Mouse (Mus musculus) central nervous system, embryonic 14 days (tissue): ENCODE data around the gene Map6. TPM values are rescaled to one million over a fixed set of nuclear protein-coding genes. Genes with fewer than 3 reads are reported as not detected.

Experiments
- polyA plus RNA-seq: library from polyadenylated mRNA; depleted of rRNA; stranded (reverse); fragments of >200 nt; gene quantifications from 2 replicates; pipeline ENCODE4 v1.2.3, GENCODE M21; 2012; rRNA removed

The Map6 gene
- polyA plus RNA-seq, result 104 and 112 TPM in 2 replicates

DNA sequence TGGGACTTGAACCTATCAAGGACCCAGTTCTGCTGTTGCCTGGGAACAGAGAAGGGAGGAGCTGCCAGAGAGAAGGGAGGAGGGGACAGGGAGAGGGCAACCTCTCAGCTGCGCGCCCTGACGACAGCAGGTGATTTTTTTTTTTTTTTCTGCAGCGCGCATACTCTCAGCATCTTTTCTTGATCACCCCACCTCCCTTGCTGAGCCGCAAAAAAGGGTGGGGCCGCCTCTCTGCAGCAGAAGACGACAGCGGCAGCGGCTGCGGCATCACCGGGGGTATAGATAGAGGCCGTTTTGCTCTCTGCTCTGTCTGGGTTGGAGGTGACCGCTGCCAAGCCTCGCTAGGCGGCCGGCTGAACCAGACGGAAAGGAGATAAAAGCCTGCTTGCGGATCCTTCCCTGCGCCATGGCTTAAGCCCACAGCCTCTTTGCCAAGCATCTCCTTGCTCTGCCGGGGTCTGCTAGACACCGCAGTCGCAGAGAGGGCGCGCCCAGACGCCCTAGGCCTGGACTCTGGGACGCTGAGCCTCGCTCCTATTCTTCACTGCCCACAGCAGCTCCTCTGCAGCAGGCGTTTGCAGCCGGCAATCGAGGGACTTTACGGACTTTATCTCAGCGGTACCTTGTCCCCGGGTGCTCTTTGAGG lies at the start of gene Map6:
Map6 (plus strand) TSS at position 197 of the 646 bp plus-strand sequence.

DNA sequence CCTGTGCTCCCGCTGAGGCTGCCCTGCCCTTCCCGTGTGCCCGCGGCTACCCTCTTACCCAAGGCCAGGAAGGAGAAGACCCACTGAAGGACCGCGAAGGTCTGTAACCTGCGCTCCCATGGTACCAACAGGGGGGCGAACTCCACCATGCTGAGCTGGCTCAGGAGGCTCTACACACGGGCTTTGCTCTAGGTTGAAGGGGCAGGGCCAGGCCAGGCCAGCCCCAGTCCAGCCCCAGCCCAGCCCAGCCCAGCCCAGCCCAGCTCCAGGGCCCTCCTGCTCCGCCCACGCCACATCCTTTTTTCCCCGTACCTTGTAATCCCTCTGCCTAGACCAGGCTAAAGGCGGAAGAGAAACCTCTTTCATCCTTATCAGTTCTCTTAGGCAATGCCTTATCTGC lies 28.8 kb upstream of the Map6 start, which contains the start of gene Mogat2:
Mogat2 (minus strand) TSS at position 203 of the 400 bp plus-strand sequence.

DNA sequence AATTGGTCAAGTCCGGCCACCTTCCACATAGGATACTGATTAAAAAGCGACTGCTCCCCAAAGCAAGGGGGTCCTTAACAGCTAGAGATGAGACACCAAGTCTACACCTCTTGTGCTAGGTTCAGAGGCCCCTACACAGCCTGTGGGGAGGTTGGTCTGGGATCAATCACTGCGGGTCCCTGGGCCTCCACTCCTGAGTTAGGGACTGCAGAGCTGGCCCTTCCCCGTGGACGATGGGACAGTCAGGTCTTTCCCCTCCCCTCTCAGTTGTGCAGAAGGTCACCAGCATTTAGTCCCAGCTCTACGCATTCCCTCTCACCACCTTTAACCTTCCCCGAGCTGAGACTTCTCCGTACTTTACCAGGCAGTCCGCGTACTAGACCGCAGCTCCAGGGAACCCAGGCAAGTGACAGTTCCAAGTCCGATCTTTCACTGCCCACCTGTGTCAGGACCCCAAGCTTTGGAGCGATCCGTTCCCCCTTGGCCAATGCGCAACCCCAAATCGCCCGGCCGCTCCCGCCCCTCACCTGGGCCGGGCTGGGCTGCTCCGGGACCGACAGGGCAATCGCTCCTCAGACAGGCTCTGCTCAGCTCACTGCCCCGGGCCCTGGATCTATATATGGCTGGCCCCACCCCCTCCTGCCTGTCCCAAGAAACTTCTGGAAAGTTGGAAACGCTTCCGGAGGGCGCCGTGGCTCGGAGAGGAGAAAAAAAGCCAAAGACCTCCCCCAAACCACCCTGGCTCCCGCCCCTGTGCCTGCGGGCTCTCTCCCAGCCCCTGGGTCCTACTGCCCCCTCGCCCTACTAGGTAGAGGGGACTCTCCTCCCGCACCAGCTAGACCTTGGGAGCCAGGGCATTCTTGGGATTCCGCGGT lies 85.5 kb downstream of the Map6 start, which contains the start of gene Serpinh1:
Serpinh1 (minus strand) TSS at position 714 of the 875 bp plus-strand sequence.

DNA sequence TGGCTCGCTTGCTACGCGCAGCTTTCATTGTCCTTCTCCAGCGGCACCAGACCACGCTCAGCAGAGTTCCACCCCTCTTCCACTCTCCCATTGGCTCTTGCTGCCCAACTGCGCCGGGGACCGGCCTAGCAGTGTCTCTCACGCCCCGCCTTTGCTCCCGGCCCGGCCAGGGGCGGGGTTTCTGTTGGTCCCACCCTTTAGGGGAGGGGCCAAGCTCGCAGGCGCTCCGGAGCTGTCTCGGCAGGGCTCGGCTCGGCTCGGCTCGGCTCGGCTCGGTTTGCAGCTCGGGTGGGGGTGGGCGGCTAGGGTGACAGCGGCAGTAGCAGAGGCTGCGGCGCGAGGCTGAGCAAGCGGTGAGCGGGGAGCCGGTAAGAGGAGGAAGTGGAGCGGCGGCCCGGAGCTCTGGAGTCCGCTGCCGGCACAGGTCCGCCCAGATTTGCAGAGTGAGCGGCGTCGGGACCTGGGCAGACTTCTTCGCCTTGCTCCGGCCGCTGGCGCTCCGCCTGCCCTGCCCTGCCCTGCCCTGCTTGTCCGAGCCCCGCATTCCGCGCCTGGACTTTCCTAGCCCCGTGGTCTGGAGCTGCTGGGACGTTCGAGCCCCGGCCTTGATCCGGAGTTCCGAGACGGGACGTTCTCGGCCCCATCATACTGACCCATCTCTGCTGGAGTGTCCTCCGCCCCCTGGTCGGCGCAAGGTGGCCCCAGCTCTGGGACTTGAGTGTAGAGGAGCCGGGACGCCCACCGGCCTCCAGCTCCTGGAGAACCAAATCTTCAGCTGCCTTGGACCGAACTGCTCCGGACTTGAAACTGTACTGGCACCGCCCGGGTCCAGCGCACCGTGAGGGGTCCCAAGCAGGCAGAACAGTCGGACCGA lies 114.2 kb downstream of the Map6 start, which contains the start of gene Gdpd5:
Gdpd5 (plus strand) TSS at position 201 of the 874 bp plus-strand sequence.

Other genes with a start within 250 kb of the Map6 start
- gene Uvrag, start 126.3 kb upstream of the Map6 start, polyA plus RNA-seq, result 10.5 and 11.4 TPM in 2 replicates
- gene Dgat2, start 84.7 kb upstream of the Map6 start, polyA plus RNA-seq, result 9.2 and 11.1 TPM in 2 replicates
- gene Mogat2, start 28.8 kb upstream of the Map6 start, polyA plus RNA-seq, result 1.4 and 1.8 TPM in 2 replicates
- gene Serpinh1, start 85.8 kb downstream of the Map6 start, polyA plus RNA-seq, result 272 and 525 TPM in 2 replicates
- gene Gdpd5, start 114.0 kb downstream of the Map6 start, polyA plus RNA-seq, result 39.6 and 46.2 TPM in 2 replicates
- gene Klhl35, start 198.6 kb downstream of the Map6 start, polyA plus RNA-seq, result 13.4 and 15.2 TPM in 2 replicates
- 859 and 869 TPM in 2 replicates for gene Rps3, start 216.3 kb downstream of the Map6 start, polyA plus RNA-seq